ENCODE assay signal across 9 mouse cellular contexts in genomic region chr10:93142600-93143284, GRCm38 (mm10). TPM values are rescaled to one million over a fixed set of nuclear protein-coding genes. Genes with fewer than 3 reads are reported as not detected.
DNase-seq lines count a peak whose midpoint lies in the region; ATAC-seq lines count a peak whose summit lies in the region.
"Had no signal": no experiment of that assay in that cellular context is flagged by ENCODE, and none has a peak within 500 bp of the region (broad histone marks: within the 10 kb centered on the region; RNA-seq: fewer than 3 reads in every experiment).

No protein-coding gene starts in this region.

- peaks cover 43% of the 10 kb centered on the region for H3K36me3 ChIP-seq in erythroblast, embryonic 14.5 days (ENCODE audit: control insufficient read depth)
- no peaks in the 10 kb centered on the region for H3K36me3 ChIP-seq in lung, embryonic 15.5 days
- no peaks in the 10 kb centered on the region for H3K36me3 ChIP-seq in liver, embryonic 11.5 days (ENCODE audit: control insufficient read depth, insufficient read depth, low read length)

- H3K4me3 ChIP-seq in erythroblast, embryonic 14.5 days (replicated peaks), result peak overlapping the region; percentile 86
- 0 out of 2 replicates have a peak overlapping the region, but pooled peaks have one; percentile 12 for H3K4me3 ChIP-seq in lung, embryonic 15.5 days
- H3K4me3 ChIP-seq in liver, embryonic 11.5 days (ENCODE audit: low read depth, low read length), result peak overlapping the region; percentile 32

- no peak overlapping the region for H3K27ac ChIP-seq in lung, embryonic 15.5 days
- H3K27ac ChIP-seq in liver, embryonic 11.5 days (ENCODE audit: low read depth, low read length), result peak overlapping the region; percentile 97

- no peak overlapping the region for H3K9ac ChIP-seq in lung, embryonic 15.5 days
- H3K9ac ChIP-seq in liver, embryonic 11.5 days (ENCODE audit: low read depth, low read length), result peak overlapping the region; percentile 41

- no peaks in the 10 kb centered on the region for H3K9me3 ChIP-seq in erythroblast, embryonic 14.5 days (ENCODE audit: control insufficient read depth, low read length)
- H3K9me3 ChIP-seq in lung, embryonic 15.5 days, result no peaks in the 10 kb centered on the region
- H3K9me3 ChIP-seq in liver, embryonic 11.5 days (ENCODE audit: control insufficient read depth, low read length), result no peaks in the 10 kb centered on the region

- 22% methylated on average over 8 of the region's 8 CpGs for WGBS in lung, embryonic 15.5 days
- 24% methylated on average over 8 of the region's 8 CpGs for WGBS in liver, embryonic 11.5 days

- DNase-seq in lung, postnatal 14 days, result no peak
- DNase-seq in liver, embryonic 11.5 days (ENCODE audit: low spot score), result no peak
- DNase-seq in thymus, postnatal 0 days (ENCODE audit: low spot score), result peak; percentile 48
- DNase-seq in adrenal gland, adult 2 months, result no peak
- no peak for DNase-seq in urinary bladder, adult 2 months (ENCODE audit: low spot score)
- DNase-seq: kidney, postnatal 36 days had no signal

- H3K4me1 ChIP-seq in erythroblast, embryonic 14.5 days (ENCODE audit: control insufficient read depth), result peaks cover 56% of the 10 kb centered on the region
- H3K4me1 ChIP-seq in lung, embryonic 15.5 days, result peaks cover 7% of the 10 kb centered on the region
- H3K4me1 ChIP-seq in liver, embryonic 11.5 days (replicated peaks; ENCODE audit: control insufficient read depth, insufficient read depth, low read length), result peaks cover 12% of the 10 kb centered on the region

- no peak for ATAC-seq in erythroblast, adult 5-6 weeks (replicated peaks; ENCODE audit: low FRiP score, poor library complexity, severe bottlenecking)
- no peak for ATAC-seq in lung, embryonic 15.5 days (ENCODE audit: borderline replicate concordance, extremely low read depth, low FRiP score, low TSS enrichment)
- ATAC-seq in liver, embryonic 11.5 days (replicated peaks; ENCODE audit: low FRiP score), result no peak

- H3K27me3 ChIP-seq in erythroblast, embryonic 14.5 days (ENCODE audit: control insufficient read depth), result no peaks in the 10 kb centered on the region
- no peaks in the 10 kb centered on the region for H3K27me3 ChIP-seq in lung, embryonic 15.5 days
- no peaks in the 10 kb centered on the region for H3K27me3 ChIP-seq in liver, embryonic 11.5 days (replicated peaks; ENCODE audit: control insufficient read depth, insufficient read depth, low read length)

- peak overlapping the region; percentile 40 for H3K4me2 ChIP-seq in lung, embryonic 15.5 days
- peak overlapping the region; percentile 57 for H3K4me2 ChIP-seq in liver, embryonic 11.5 days

RNA-seq across cellular contexts. Expression of gene Cdk17, which starts 17.9 kb away (rescaled TPM):
- 0.17 and 0.41 TPM in 2 replicates for polyA plus RNA-seq in erythroblast, embryonic 14.5 days (2012)
- 21.7 and 27.5 TPM in 2 replicates for total RNA-seq in erythroblast, adult 5-6 weeks (2015; ENCODE audit: low replicate concordance)
- 26.2 and 35.1 TPM in 2 replicates for total RNA-seq in erythroblast, adult 5-6 weeks (2017; ENCODE audit: low replicate concordance)
- 18.2 and 18.8 TPM in 2 replicates for polyA plus RNA-seq in lung, embryonic 15.5 days (2015; fragmentation: Nextera tagmentation; extraction: Ambion mirVana)
- 23.1 and 23.7 TPM in 2 replicates for polyA plus RNA-seq in liver, embryonic 11.5 days (2014; fragmentation: Nextera tagmentation; extraction: Ambion mirVana)
- polyA plus RNA-seq in thymus, postnatal 0 days (2015; fragmentation: Nextera tagmentation; extraction: Ambion mirVana), result 46.3 and 55.3 TPM in 2 replicates
- total RNA-seq in adrenal gland, adult 2 months (2021), result 10 to 100 TPM; 26.5 to 30.0 TPM
- 8.7 and 9.3 TPM in 2 replicates for polyA plus RNA-seq in adrenal gland, adult 2 months (2012; rRNA removed)
- 27.2 and 27.6 TPM in 2 replicates for polyA plus RNA-seq in urinary bladder, adult 2 months (2012; rRNA removed)

Comparison
In these comparisons a context has a peak if more than half of its experiments do, and no peak if none do; other contexts are left out.
1. H3K4me3 ChIP-seq: peak in every context shown above with its lines; median percentile 86 in erythroblast, embryonic 14.5 days; 32 in liver, embryonic 11.5 days; 12 in lung, embryonic 15.5 days.